Mouse (Mus musculus) neural tube, embryonic 12.5 days (tissue): ENCODE measurements around the gene Tmem140. TPM values are rescaled to one million over a fixed set of nuclear protein-coding genes. Genes with fewer than 3 reads are reported as not detected.

Experiments used
- ATAC-seq: fragments of 200-750 bp; cut with Nextera tagmentation; 2 replicates; pipeline ENCODE4 v1.8.0; 2017; ENCODE audit warnings: low read depth, mild to moderate bottlenecking, moderate TSS enrichment, moderate library complexity; ENCODE audit not compliant: low FRiP score
- H3K27ac ChIP-seq: fragments of 300-500 bp; sonication (generic); 2 replicates; pipeline ENCODE4 v1.5.1; 2016
- H3K27me3 ChIP-seq: fragments of 300-500 bp; sonication (generic); replicated peaks from 2 replicates; pipeline ENCODE4 v1.6.1; 2016; ENCODE audit warnings: mild to moderate bottlenecking
- H3K36me3 ChIP-seq: fragments of 300-500 bp; sonication (generic); 2 replicates; pipeline ENCODE4 v1.6.1; 2016; ENCODE audit warnings: mild to moderate bottlenecking
- H3K4me1 ChIP-seq: fragments of 300-500 bp; sonication (generic); 2 replicates; pipeline ENCODE4 v1.6.1; 2016
- H3K4me2 ChIP-seq: fragments of 300-500 bp; sonication (generic); replicated peaks from 2 replicates; pipeline ENCODE4 v1.6.1; 2016; ENCODE audit warnings: mild to moderate bottlenecking
- H3K4me3 ChIP-seq: fragments of 300-500 bp; sonication (generic); 2 replicates; pipeline ENCODE4 v1.5.1; 2016
- H3K9ac ChIP-seq: fragments of 300-500 bp; sonication (generic); 2 replicates; pipeline ENCODE4 v1.6.1; 2016; ENCODE audit warnings: mild to moderate bottlenecking
- H3K9me3 ChIP-seq: fragments of 300-500 bp; sonication (generic); 2 replicates; pipeline ENCODE4 v1.6.1; 2016; ENCODE audit warnings: mild to moderate bottlenecking
- WGBS: fragments of 180-500 bp; shearing (Covaris S2); methylation state at CpG from one replicate; pipeline ENCODE4 v1.1.7; 2016; 5-methylcytosine and 5-hydroxymethylcytosine counted together
- polyA plus RNA-seq: library from polyadenylated mRNA; unstranded; fragments of >200 nt; fragmentation: Nextera tagmentation; extraction: Ambion mirVana; gene quantifications from 2 replicates; pipeline ENCODE4 v1.2.1, GENCODE M21; 2016

The Tmem140 gene
- polyA plus RNA-seq, 1 experiment from 2014 or later = 1.3 TPM

DNA sequence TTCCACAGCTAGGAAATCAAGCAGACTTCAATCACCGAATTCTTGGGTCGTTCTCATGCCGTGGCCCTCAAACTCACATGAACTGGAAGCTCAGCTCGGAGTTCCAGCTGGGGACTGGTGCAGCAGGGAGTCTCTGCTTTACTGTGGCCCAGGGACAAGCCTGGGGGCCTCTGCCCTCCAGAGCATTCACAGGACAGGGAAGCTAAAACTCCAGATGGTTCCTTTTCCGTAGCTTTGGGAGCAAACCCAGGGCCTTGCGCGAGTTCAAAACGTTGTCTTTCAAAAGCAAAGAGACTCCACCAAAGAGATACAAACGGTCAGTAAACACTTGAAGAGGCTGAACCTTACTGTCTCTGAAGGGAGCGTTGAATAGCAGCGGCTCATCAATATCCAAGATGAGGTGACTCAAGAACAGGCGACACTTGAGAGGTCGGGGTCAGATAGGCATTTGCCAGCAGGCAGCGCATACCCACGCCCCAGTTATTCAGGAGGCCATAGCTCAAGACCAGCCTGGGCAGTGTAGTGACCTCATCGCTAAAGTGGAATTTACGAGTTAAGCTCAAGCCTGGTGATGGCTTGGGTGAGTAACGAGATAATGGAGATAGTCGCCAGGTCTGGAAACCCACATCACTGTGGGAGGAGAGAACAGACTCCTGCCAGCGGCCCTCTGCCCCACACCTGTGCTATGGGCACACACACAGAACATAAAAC lies 5.7 kb downstream of the Tmem140 start:
- Histone ChIP-seq H3K4me1 (peaks cover 5% of the 10 kb centered on the region; the same call in 1 of the 2 replicates), H3K9me3 (no peaks in the 10 kb centered on the region), H3K9ac (no peak overlapping the region), H3K27me3 (no peaks in the 10 kb centered on the region), H3K4me2 (no peak overlapping the region), H3K36me3 (peaks cover under 1% of the 10 kb centered on the region; the same call in 1 of the 2 replicates), H3K4me3 (no peak overlapping the region), H3K27ac (no peak overlapping the region)
- WGBS = 80% methylated on average over 20 of the region's 20 CpGs
- no peak for ATAC-seq

DNA sequence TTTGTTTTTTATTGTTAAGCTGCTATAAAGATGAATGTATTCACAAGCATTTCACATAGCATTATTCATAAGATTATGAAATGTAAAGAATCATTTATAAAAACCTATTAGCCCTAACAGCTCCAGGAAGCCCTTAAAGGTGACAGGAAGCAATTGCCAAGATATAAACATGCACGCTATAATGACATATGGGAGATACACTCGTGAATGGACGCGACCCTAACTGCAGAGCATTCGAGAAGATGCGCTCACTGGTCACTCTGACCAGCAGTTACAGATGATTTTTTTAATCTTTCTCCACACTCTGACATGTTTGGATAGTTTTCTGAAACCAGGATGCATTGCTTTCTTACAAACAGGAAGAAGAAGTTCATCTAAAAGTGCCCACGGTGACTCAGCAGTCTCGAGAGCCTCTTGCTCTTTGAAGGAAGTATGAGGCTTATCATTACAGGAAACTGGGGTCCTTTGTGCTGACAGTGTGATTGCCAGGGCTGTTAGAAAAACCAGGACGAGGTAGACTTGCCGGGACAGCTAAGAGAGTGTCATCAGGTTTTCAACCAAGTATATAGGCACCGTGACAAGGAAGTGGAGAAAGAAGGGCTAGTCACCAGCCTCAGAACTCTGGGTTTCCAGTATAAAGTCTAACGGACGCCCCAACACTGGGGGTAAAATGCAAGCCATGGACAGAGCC lies 6.4 kb downstream of the Tmem140 start:
- WGBS = 83% methylated on average over 13 of the region's 13 CpGs

DNA sequence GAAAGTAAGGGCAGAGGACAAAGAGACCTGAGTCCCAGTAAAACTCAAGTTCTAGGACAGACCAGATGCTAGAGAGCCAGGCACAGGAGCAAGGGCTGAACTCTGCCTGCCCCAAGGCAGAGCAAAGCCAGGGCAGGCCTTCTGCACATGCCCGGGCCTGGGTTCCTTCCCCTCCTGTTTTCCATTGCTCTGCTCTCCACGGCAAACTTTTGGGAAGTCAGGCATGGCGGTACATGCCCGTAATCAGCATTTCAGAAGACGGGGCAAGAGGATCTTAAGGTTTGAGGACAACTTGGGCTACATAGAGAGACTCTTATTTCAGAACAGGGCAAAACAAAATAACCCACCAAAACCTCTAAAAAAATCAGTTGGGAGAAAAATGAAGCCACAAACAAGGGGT lies 7.2 kb downstream of the Tmem140 start:
- ATAC-seq = no peak
- WGBS = 92% methylated on average over 5 of the region's 5 CpGs
- Histone ChIP-seq H3K4me2 (no peak overlapping the region), H3K4me3 (no peak overlapping the region), H3K27me3 (no peaks in the 10 kb centered on the region), H3K36me3 (peaks cover 4% of the 10 kb centered on the region; the same call in 1 of the 2 replicates), H3K4me1 (peaks cover 10% of the 10 kb centered on the region; the same call in 1 of the 2 replicates), H3K9ac (no peak overlapping the region), H3K27ac (no peak overlapping the region), H3K9me3 (no peaks in the 10 kb centered on the region)

More for the DNA sequence above, 6.4 kb downstream of the Tmem140 start:
- Histone ChIP-seq H3K4me2 (no peak overlapping the region), H3K4me3 (no peak overlapping the region), H3K9ac (no peak overlapping the region), H3K36me3 (peaks cover 4% of the 10 kb centered on the region; the same call in 1 of the 2 replicates), H3K27me3 (no peaks in the 10 kb centered on the region), H3K4me1 (peaks cover 7% of the 10 kb centered on the region; the same call in 1 of the 2 replicates), H3K9me3 (no peaks in the 10 kb centered on the region), H3K27ac (no peak overlapping the region)
- ATAC-seq = no peak

- Histone ChIP-seq H3K27me3 (no peaks in the 10 kb centered on the region), H3K36me3 (peaks cover 4% of the 10 kb centered on the region; the same call in 1 of the 2 replicates), H3K27ac (no peak overlapping the region), H3K4me2 (no peak overlapping the region), H3K9me3 (no peaks in the 10 kb centered on the region), H3K4me3 (no peak overlapping the region), H3K4me1 (peaks cover 10% of the 10 kb centered on the region; the same call in 1 of the 2 replicates), H3K9ac (no peak overlapping the region)
- no peak for ATAC-seq
- 90% methylated on average over 5 of the region's 5 CpGs for WGBS
Measured at GRCm38 (mm10) chr6:34870724-34871123, 7.8 kb downstream of the Tmem140 start.

- Histone ChIP-seq H3K36me3 (peaks cover 4% of the 10 kb centered on the region; the same call in 1 of the 2 replicates), H3K4me2 (no peak overlapping the region), H3K27ac (no peak overlapping the region), H3K4me3 (no peak overlapping the region), H3K9me3 (no peaks in the 10 kb centered on the region), H3K9ac (no peak overlapping the region), H3K27me3 (no peaks in the 10 kb centered on the region), H3K4me1 (peaks cover 15% of the 10 kb centered on the region)
- ATAC-seq = no peak
- WGBS = 89% methylated on average over 7 of the region's 7 CpGs
Measured at GRCm38 (mm10) chr6:34871929-34872328, 9.0 kb downstream of the Tmem140 start.

DNA sequence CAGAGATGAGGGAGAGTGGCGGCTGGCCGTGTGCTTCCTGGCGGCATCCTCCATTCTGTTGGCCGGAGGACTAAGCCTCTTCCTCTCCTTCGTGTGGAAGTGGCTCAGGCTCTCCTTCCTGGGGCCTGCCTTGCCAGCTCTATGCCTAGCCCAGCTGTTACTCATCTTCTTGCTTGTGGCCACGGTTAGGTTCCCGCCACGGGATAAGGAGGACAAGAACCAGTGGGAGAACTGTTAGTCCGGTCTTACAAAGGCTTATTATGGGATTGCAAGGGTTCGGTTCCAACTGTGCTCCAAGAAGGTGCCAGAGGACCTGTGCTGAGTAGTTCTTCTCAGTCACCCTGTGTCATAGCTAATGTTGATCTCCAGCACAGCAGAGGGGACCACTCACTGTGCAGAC lies 9.9 kb downstream of the Tmem140 start:
- peaks cover 4% of the 10 kb centered on the region; the same call in 1 of the 2 replicates for H3K36me3 ChIP-seq
- H3K4me2 ChIP-seq = no peak overlapping the region
- H3K9me3 ChIP-seq = no peaks in the 10 kb centered on the region
- 93% methylated on average over 10 of the region's 10 CpGs for WGBS
- H3K4me1 ChIP-seq = peaks cover 18% of the 10 kb centered on the region
- no peak overlapping the region for H3K27ac ChIP-seq
- no peak overlapping the region for H3K4me3 ChIP-seq
- no peak overlapping the region for H3K9ac ChIP-seq
- ATAC-seq = no peak
- H3K27me3 ChIP-seq = no peaks in the 10 kb centered on the region

GRCm38 (mm10) chr6:34874101-34874921 lies 11.4 kb downstream of the Tmem140 start:
- H3K9ac ChIP-seq = no peak overlapping the region
- H3K4me2 ChIP-seq = no peak overlapping the region
- no peak overlapping the region for H3K27ac ChIP-seq
- WGBS = 79% methylated on average over 21 of the region's 21 CpGs
- H3K27me3 ChIP-seq = no peaks in the 10 kb centered on the region
- ATAC-seq = no peak
- H3K36me3 ChIP-seq = peaks cover 4% of the 10 kb centered on the region; the same call in 1 of the 2 replicates
- H3K4me1 ChIP-seq = peaks cover 25% of the 10 kb centered on the region
- no peak overlapping the region for H3K4me3 ChIP-seq
- H3K9me3 ChIP-seq = no peaks in the 10 kb centered on the region

DNA sequence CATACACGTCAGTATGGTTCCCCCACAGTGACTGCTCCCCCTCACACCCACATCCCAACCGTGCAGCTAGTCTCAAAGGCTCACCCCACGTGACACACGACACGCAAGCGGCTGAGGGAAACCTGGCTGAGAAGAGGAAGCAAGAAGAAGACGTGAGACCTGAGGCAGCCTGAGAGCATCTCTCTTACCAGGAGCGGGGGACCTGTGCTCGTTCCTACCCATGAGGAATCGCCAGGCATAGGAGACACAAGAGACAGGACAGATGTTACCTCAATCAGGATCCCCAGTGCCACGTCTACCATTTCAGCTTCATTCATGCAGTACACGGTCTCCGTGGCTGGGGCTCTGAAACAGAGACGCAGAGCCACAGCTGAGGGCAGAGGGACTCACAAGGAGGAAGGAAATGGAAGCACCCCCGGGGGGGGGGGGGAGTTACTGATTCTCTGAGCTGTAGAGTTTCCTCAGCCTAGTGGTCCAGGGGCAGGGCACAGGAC lies 12.4 kb downstream of the Tmem140 start:
- Histone ChIP-seq H3K27me3 (no peaks in the 10 kb centered on the region), H3K36me3 (peaks cover 4% of the 10 kb centered on the region), H3K4me2 (no peak overlapping the region), H3K9ac (no peak overlapping the region), H3K4me3 (no peak overlapping the region), H3K4me1 (peaks cover 25% of the 10 kb centered on the region), H3K27ac (no peak overlapping the region), H3K9me3 (no peaks in the 10 kb centered on the region)
- no peak for ATAC-seq
- 91% methylated on average over 15 of the region's 15 CpGs for WGBS

GRCm38 (mm10) chr6:34875966-34876834 lies 13.3 kb downstream of the Tmem140 start:
- peaks cover 7% of the 10 kb centered on the region for H3K36me3 ChIP-seq
- no peak overlapping the region for H3K9ac ChIP-seq
- 71% methylated on average over 12 of the region's 12 CpGs for WGBS
- H3K9me3 ChIP-seq = no peaks in the 10 kb centered on the region
- no peak overlapping the region for H3K27ac ChIP-seq
- H3K4me1 ChIP-seq = peaks cover 25% of the 10 kb centered on the region
- no peaks in the 10 kb centered on the region for H3K27me3 ChIP-seq
- peak overlapping the region; percentile 75 for H3K4me2 ChIP-seq
- H3K4me3 ChIP-seq = no peak overlapping the region
- ATAC-seq = no peak

DNA sequence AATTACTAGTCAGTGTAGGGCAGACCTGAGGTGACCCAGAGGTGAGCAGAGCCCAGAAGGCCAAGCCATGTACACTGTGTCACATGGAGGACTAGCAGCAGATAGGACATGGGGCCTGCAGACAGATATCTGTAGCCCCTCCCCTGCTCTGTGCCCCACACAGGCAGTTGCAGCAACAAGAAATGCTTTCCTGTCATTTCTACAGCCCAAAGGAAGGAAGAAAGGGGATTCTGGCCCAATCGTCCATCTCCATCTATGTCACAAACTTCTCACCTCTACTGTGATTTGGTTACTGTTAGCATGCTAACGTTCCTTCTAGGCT lies 13.8 kb downstream of the Tmem140 start:
- Histone ChIP-seq H3K9me3 (no peaks in the 10 kb centered on the region), H3K4me3 (peak overlapping the region; percentile 66), H3K9ac (peak overlapping the region; percentile 75), H3K27me3 (no peaks in the 10 kb centered on the region), H3K27ac (no peak overlapping the region), H3K36me3 (peaks cover 9% of the 10 kb centered on the region), H3K4me2 (peak overlapping the region; percentile 75), H3K4me1 (peaks cover 25% of the 10 kb centered on the region)
- 43% methylated on average over 2 of the region's 2 CpGs for WGBS
- ATAC-seq = no peak
